Mouse (Mus musculus) myocyte (in vitro differentiated cells): ENCODE data around the gene 8030474K03Rik. TPM values are rescaled to one million over a fixed set of nuclear protein-coding genes. Genes with fewer than 3 reads are reported as not detected.

ENCODE experiments used
- H3K27me3 ChIP-seq: one replicate; pipeline ENCODE4 v1.6.1; 2011; ENCODE audit not compliant: control insufficient read depth, insufficient read depth, insufficient read length
- H3K36me3 ChIP-seq: one replicate; pipeline ENCODE4 v1.6.1; 2011; ENCODE audit not compliant: control insufficient read depth, insufficient read depth
- H3K4me2 ChIP-seq: one replicate; pipeline ENCODE4 v1.6.1; 2011; ENCODE audit warnings: low read depth, control low read depth
- H3K4me3 ChIP-seq: one replicate; pipeline ENCODE4 v1.5.1; 2011; ENCODE audit warnings: mild to moderate bottlenecking, control low read depth, moderate library complexity
- H3K79me2 ChIP-seq: one replicate; pipeline ENCODE4 v1.6.1; 2011; ENCODE audit not compliant: control insufficient read depth, insufficient read depth
- H3ac ChIP-seq: one replicate; pipeline ENCODE4 v1.6.1; 2011; ENCODE audit not compliant: control insufficient read depth, insufficient read length
- CEBPB ChIP-seq: IDR thresholded peaks from 2 replicates; pipeline ENCODE4 v1.6.1; 2011; ENCODE audit warnings: mild to moderate bottlenecking, moderate library complexity; ENCODE audit not compliant: poor library complexity, insufficient read depth, severe bottlenecking
- E2F4 ChIP-seq: IDR thresholded peaks from one replicate; pipeline ENCODE4 v1.6.1; 2011; ENCODE audit warnings: mild to moderate bottlenecking, control low read depth, moderate library complexity; ENCODE audit not compliant: insufficient read depth
- MAX ChIP-seq: IDR thresholded peaks from one replicate; pipeline ENCODE4 v1.6.1; 2011; ENCODE audit warnings: low read depth, mild to moderate bottlenecking, control low read depth
- MYOD1 ChIP-seq, 3 experiments: IDR thresholded peaks; one replicate each; pipeline ENCODE4 v1.6.1; 2011; ENCODE audit warnings: control low read depth in 2 of 3, low read depth in 2 of 3, mild to moderate bottlenecking in 2 of 3, moderate library complexity in 1 of 3; ENCODE audit not compliant: insufficient read length in 2 of 3, control insufficient read depth in 1 of 3
- MYOG ChIP-seq, 3 experiments: IDR thresholded peaks; one replicate each; pipeline ENCODE4 v1.6.1; 2011; ENCODE audit warnings: control low read depth in 2 of 3, low read depth in 2 of 3, mild to moderate bottlenecking in 2 of 3; ENCODE audit not compliant: insufficient read length in 2 of 3, control insufficient read depth in 1 of 3, insufficient read depth in 1 of 3
- POLR2A ChIP-seq: IDR thresholded peaks from one replicate; pipeline ENCODE4 v1.6.1; 2011; ENCODE audit warnings: low read depth, mild to moderate bottlenecking, control low read depth, moderate library complexity; ENCODE audit not compliant: insufficient read length
- POLR2AphosphoS2 ChIP-seq: IDR thresholded peaks from one replicate; pipeline ENCODE4 v1.6.1; 2011; ENCODE audit warnings: low read depth, control low read depth; ENCODE audit not compliant: insufficient read length
- REST ChIP-seq: IDR thresholded peaks from one replicate; pipeline ENCODE4 v1.6.1; 2011; ENCODE audit warnings: mild to moderate bottlenecking, control low read depth, moderate library complexity; ENCODE audit not compliant: insufficient read depth, insufficient read length
- SRF ChIP-seq: IDR thresholded peaks from one replicate; pipeline ENCODE4 v1.6.1; 2011; ENCODE audit warnings: low read depth; ENCODE audit not compliant: control insufficient read depth, insufficient read length
- TCF12 ChIP-seq: IDR thresholded peaks from one replicate; pipeline ENCODE4 v1.6.1; 2011; ENCODE audit warnings: mild to moderate bottlenecking, control low read depth; ENCODE audit not compliant: poor library complexity, insufficient read depth, severe bottlenecking
- TCF3 ChIP-seq: IDR thresholded peaks from one replicate; pipeline ENCODE4 v1.6.1; 2011; ENCODE audit warnings: low read depth, control low read depth; ENCODE audit not compliant: insufficient read length
- USF1 ChIP-seq: IDR thresholded peaks from one replicate; pipeline ENCODE4 v1.6.1; 2011; ENCODE audit warnings: low read depth, mild to moderate bottlenecking, control low read depth, moderate library complexity
- polyA plus RNA-seq: library from polyadenylated mRNA; unstranded; fragments of >200 nt; fragmentation: generic; extraction: Trizol; gene quantifications from one replicate; pipeline ENCODE4 v1.2.1, GENCODE M21; 2012; ENCODE audit warnings: missing spikeins

8030474K03Rik gene
- polyA plus RNA-seq, 1 experiment, result not detected

GRCm38 (mm10) chrX:101767280-101767679, 27.2 kb upstream of the 8030474K03Rik start:
- Histone ChIP-seq H3K36me3 (no peaks in the 10 kb centered on the region), H3K4me2 (no peak overlapping the region), H3K79me2 (no peaks in the 10 kb centered on the region), H3K4me3 (no peak overlapping the region), H3K27me3 (no peaks in the 10 kb centered on the region), H3ac (no peak overlapping the region)
- TF ChIP-seq TCF3 (no peak), TCF12 (no peak), MYOD1 (IDR thresholded peaks at IDR 0.05; ENCODE audit: control insufficient read depth in 1 of 3, insufficient read length in 2 of 3, low read depth in 2 of 3) (no peak), POLR2AphosphoS2 (no peak), MYOG (IDR thresholded peaks at IDR 0.05; ENCODE audit: control insufficient read depth in 1 of 3, insufficient read depth in 1 of 3, insufficient read length in 2 of 3, low read depth in 2 of 3) (no peak), MAX (no peak), CEBPB (no peak), USF1 (no peak), POLR2A (no peak), SRF (no peak), REST (no peak), E2F4 (no peak)

GRCm38 (mm10) chrX:101769478-101769877, 25.0 kb upstream of the 8030474K03Rik start:
- H3K36me3 ChIP-seq, result no peaks in the 10 kb centered on the region

GRCm38 (mm10) chrX:101770307-101770706, 24.1 kb upstream of the 8030474K03Rik start:
- Histone ChIP-seq H3K4me3 (no peak overlapping the region), H3K4me2 (no peak overlapping the region)

More at GRCm38 (mm10) chrX:101769478-101769877, 25.0 kb upstream of the 8030474K03Rik start:
- no peak overlapping the region for H3ac ChIP-seq
- H3K27me3 ChIP-seq, result no peaks in the 10 kb centered on the region
- TF ChIP-seq TCF12 (no peak), POLR2A (no peak), REST (no peak), SRF (no peak), MAX (no peak), USF1 (no peak), TCF3 (no peak), POLR2AphosphoS2 (no peak), MYOD1 (IDR thresholded peaks at IDR 0.05; ENCODE audit: control insufficient read depth in 1 of 3, insufficient read length in 2 of 3, low read depth in 2 of 3) (no peak), CEBPB (no peak), E2F4 (no peak), MYOG (IDR thresholded peaks at IDR 0.05; ENCODE audit: control insufficient read depth in 1 of 3, insufficient read depth in 1 of 3, insufficient read length in 2 of 3, low read depth in 2 of 3) (no peak)
- no peak overlapping the region for H3K4me3 ChIP-seq
- H3K79me2 ChIP-seq, result no peaks in the 10 kb centered on the region
- H3K4me2 ChIP-seq, result no peak overlapping the region

GRCm38 (mm10) chrX:101772035-101772434, 22.4 kb upstream of the 8030474K03Rik start:
- H3K27me3 ChIP-seq, result no peaks in the 10 kb centered on the region
- TF ChIP-seq MYOG (IDR thresholded peaks at IDR 0.05; ENCODE audit: control insufficient read depth in 1 of 3, insufficient read depth in 1 of 3, insufficient read length in 2 of 3, low read depth in 2 of 3) (no peak), MYOD1 (IDR thresholded peaks at IDR 0.05; ENCODE audit: control insufficient read depth in 1 of 3, insufficient read length in 2 of 3, low read depth in 2 of 3) (no peak), POLR2AphosphoS2 (no peak), TCF3 (no peak), E2F4 (no peak), CEBPB (no peak), USF1 (no peak), POLR2A (no peak), TCF12 (no peak), REST (no peak), MAX (no peak), SRF (no peak)
- H3K79me2 ChIP-seq, result no peaks in the 10 kb centered on the region
- H3K36me3 ChIP-seq, result no peaks in the 10 kb centered on the region
- no peak overlapping the region for H3K4me2 ChIP-seq
- no peak overlapping the region for H3K4me3 ChIP-seq
- H3ac ChIP-seq, result no peak overlapping the region

More at GRCm38 (mm10) chrX:101770307-101770706, 24.1 kb upstream of the 8030474K03Rik start:
- TF ChIP-seq MYOD1 (IDR thresholded peaks at IDR 0.05; ENCODE audit: control insufficient read depth in 1 of 3, insufficient read length in 2 of 3, low read depth in 2 of 3), result no peak
- no peak for TF ChIP-seq REST
- no peak for TF ChIP-seq MYOG (IDR thresholded peaks at IDR 0.05; ENCODE audit: control insufficient read depth in 1 of 3, insufficient read depth in 1 of 3, insufficient read length in 2 of 3, low read depth in 2 of 3)
- TF ChIP-seq MAX, result no peak
- TF ChIP-seq POLR2AphosphoS2, result no peak
- no peak for TF ChIP-seq CEBPB
- no peak for TF ChIP-seq POLR2A
- TF ChIP-seq SRF, result no peak
- no peak for TF ChIP-seq E2F4
- TF ChIP-seq USF1, result no peak
- no peak for TF ChIP-seq TCF3
- no peak for TF ChIP-seq TCF12
- H3K36me3 ChIP-seq, result no peaks in the 10 kb centered on the region
- H3K79me2 ChIP-seq, result no peaks in the 10 kb centered on the region
- no peaks in the 10 kb centered on the region for H3K27me3 ChIP-seq
- H3ac ChIP-seq, result no peak overlapping the region

GRCm38 (mm10) chrX:101791551-101791950, 2.9 kb upstream of the 8030474K03Rik start:
- no peaks in the 10 kb centered on the region for H3K36me3 ChIP-seq
- H3K4me3 ChIP-seq, result no peak overlapping the region
- TF ChIP-seq USF1 (no peak), E2F4 (no peak), POLR2AphosphoS2 (no peak), REST (no peak)
- H3K4me2 ChIP-seq, result no peak overlapping the region
- H3K79me2 ChIP-seq, result no peaks in the 10 kb centered on the region
- no peaks in the 10 kb centered on the region for H3K27me3 ChIP-seq
- H3ac ChIP-seq, result no peak overlapping the region
